Mouse (Mus musculus) erythroblast, embryonic 14.5 days (primary cell): Measurements from ENCODE around the gene Gdpgp1. TPM values are rescaled to one million over a fixed set of nuclear protein-coding genes. Genes with fewer than 3 reads are reported as not detected.
A peak's percentile ranks its signal among the peaks of the same experiment; 100 is the strongest.

ENCODE experiments used
- H3K27me3 ChIP-seq: 2 replicates; pipeline ENCODE4 v1.6.1; 2012; ENCODE audit warnings: inconsistent platforms; ENCODE audit not compliant: control insufficient read depth
- H3K36me3 ChIP-seq: 2 replicates; pipeline ENCODE4 v1.6.1; 2012; ENCODE audit warnings: mild to moderate bottlenecking, inconsistent platforms; ENCODE audit not compliant: control insufficient read depth
- H3K4me1 ChIP-seq: 2 replicates; pipeline ENCODE4 v1.6.1; 2012; ENCODE audit warnings: inconsistent platforms; ENCODE audit not compliant: control insufficient read depth
- H3K4me3 ChIP-seq: replicated peaks from 2 replicates; pipeline ENCODE3; 2012; ENCODE audit warnings: moderate library complexity, mild to moderate bottlenecking, inconsistent platforms
- H3K9me3 ChIP-seq: 2 replicates; pipeline ENCODE4 v1.6.1; 2012; ENCODE audit warnings: low read length, inconsistent platforms, mixed read lengths; ENCODE audit not compliant: control insufficient read depth
- GATA1 ChIP-seq: IDR thresholded peaks from 2 replicates; pipeline ENCODE4 v1.6.1; 2012; ENCODE audit warnings: low read length, inconsistent platforms, mixed read lengths
- TAL1 ChIP-seq: IDR thresholded peaks from 3 replicates; pipeline ENCODE4 v1.6.1; 2012; ENCODE audit warnings: low read length, inconsistent platforms, mixed read lengths
- polyA plus RNA-seq: library from polyadenylated mRNA; stranded (reverse); fragments of >175 nt; gene quantifications from 2 replicates; pipeline ENCODE4 v1.2.3, GENCODE M21; 2012

The Gdpgp1 gene
- polyA plus RNA-seq, 1 experiment: 0.06 TPM

- Histone ChIP-seq H3K9me3 (no peaks in the 10 kb centered on the region), H3K4me3 (no peak overlapping the region), H3K36me3 (no peaks in the 10 kb centered on the region), H3K27me3 (peaks cover 10% of the 10 kb centered on the region), H3K4me1 (peaks cover 47% of the 10 kb centered on the region)
- TF ChIP-seq TAL1 (no peak), GATA1 (no peak)
Observed at GRCm38 (mm10) chr7:80255981-80256380, 23.3 kb downstream of the Gdpgp1 start.

GRCm38 (mm10) chr7:80257706-80258105, 25.0 kb downstream of the Gdpgp1 start:
- Histone ChIP-seq H3K36me3 (peaks cover 3% of the 10 kb centered on the region), H3K4me3 (no peak overlapping the region), H3K9me3 (no peaks in the 10 kb centered on the region; the same call in 1 of the 2 replicates), H3K27me3 (peaks cover 10% of the 10 kb centered on the region), H3K4me1 (peaks cover 51% of the 10 kb centered on the region)
- TF ChIP-seq GATA1 (no peak), TAL1 (no peak)

DNA sequence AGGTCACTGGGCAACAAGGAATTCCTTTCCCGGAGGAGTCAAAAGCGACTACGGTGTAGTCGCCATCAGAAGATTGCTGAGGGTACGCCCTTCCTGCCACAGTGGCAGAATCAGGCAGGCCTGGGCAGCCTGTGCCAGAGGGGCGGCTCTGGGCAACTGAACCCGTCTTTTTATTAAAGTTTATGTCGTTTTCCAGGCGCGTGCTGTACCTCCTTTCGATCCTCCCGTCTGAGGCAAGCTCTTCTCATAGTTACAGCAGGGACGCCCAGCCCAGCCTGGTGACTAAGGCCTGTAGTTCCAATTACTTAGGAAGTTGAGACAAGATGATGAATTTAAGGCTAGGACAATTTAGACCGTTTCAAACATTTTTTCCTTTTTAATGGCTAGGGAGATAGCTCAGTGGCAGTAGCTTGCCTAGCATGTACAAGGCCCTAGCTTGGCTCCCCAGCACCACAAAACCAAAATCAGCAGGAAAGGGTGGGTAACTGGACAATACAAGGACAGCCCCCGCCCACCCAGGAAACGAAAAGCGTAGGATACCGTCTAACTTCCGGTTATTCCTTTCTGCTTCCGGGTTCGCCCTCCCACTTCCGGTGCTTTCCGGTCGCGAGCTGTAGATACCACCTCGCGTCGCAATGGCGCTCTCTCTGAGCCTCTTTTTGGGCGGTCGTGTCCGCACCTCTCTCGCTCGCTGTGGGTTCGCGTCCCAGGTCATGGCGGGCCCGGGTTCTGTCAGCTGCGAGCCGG, 28.1 kb downstream of the Gdpgp1 start, which contains the start of gene Ngrn:
TSS of gene Ngrn (plus strand) at position 591 of the 747 bp plus-strand sequence.
- Histone ChIP-seq H3K27me3 (peaks cover 6% of the 10 kb centered on the region; the same call in 1 of the 2 replicates), H3K36me3 (peaks cover 22% of the 10 kb centered on the region), H3K9me3 (no peaks in the 10 kb centered on the region; the same call in 1 of the 2 replicates), H3K4me3 (peak within 1 kb of the TSS; percentile 94), H3K4me1 (peaks cover 48% of the 10 kb centered on the region)
- TF ChIP-seq GATA1 (no peak), TAL1 (no peak)

DNA sequence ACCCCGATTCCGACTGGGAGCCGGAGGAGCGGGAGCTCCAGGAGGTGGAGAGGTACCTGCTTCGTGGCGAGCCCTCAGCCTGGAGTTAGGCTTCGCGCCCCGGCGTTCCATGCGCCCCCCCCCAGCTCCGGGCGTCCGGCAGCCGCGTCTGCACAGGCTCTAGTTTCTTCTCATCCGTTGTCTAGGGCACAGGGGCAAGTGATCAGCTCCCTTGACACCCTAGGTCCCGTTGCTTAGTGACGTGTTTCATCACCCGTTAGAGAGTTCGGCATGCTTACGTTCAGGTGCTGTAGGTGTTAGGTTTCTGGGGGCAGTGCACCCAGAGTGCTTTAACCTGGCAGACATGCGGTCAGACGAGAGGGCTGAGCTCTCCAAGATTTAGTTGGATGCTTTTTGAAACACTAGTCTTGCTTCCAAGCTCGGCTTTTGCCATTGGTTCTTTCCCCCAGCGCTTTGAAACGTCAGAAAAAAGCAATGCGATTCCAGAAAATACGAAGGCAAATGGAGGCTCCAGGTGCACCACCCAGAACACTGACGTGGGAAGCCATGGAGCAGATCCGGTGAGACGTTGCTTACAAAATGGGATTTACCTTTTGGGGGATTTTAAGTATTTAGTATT, 28.8 kb downstream of the Gdpgp1 start:
- Histone ChIP-seq H3K27me3 (peaks cover 6% of the 10 kb centered on the region; the same call in 1 of the 2 replicates), H3K9me3 (no peaks in the 10 kb centered on the region; the same call in 1 of the 2 replicates), H3K4me3 (peak overlapping the region; percentile 94), H3K4me1 (peaks cover 48% of the 10 kb centered on the region), H3K36me3 (peaks cover 29% of the 10 kb centered on the region)
- TF ChIP-seq GATA1 (no peak), TAL1 (no peak)

GRCm38 (mm10) chr7:80264606-80265005, 31.9 kb downstream of the Gdpgp1 start:
- Histone ChIP-seq H3K27me3 (0 out of 2 replicates have a peak, but pooled peaks cover 4% of the 10 kb centered on the region), H3K9me3 (no peaks in the 10 kb centered on the region; the same call in 1 of the 2 replicates), H3K4me3 (no peak overlapping the region), H3K4me1 (peaks cover 50% of the 10 kb centered on the region), H3K36me3 (peaks cover 43% of the 10 kb centered on the region)
- TF ChIP-seq TAL1 (no peak), GATA1 (no peak)

GRCm38 (mm10) chr7:80267764-80268163, 35.1 kb downstream of the Gdpgp1 start:
- Histone ChIP-seq H3K4me3 (no peak overlapping the region), H3K9me3 (no peaks in the 10 kb centered on the region), H3K36me3 (peaks cover 49% of the 10 kb centered on the region), H3K27me3 (no peaks in the 10 kb centered on the region), H3K4me1 (peaks cover 47% of the 10 kb centered on the region)
- no peak for TF ChIP-seq TAL1
- no peak for TF ChIP-seq GATA1

GRCm38 (mm10) chr7:80268897-80269750, 36.5 kb downstream of the Gdpgp1 start, which contains the start of gene Vps33b:
Gene Vps33b (plus strand): TSS chr7:80269649.
- peaks cover 60% of the 10 kb centered on the region for H3K36me3 ChIP-seq
- H3K27me3 ChIP-seq: no peaks in the 10 kb centered on the region
- peaks cover 46% of the 10 kb centered on the region for H3K4me1 ChIP-seq
- H3K9me3 ChIP-seq: no peaks in the 10 kb centered on the region
- H3K4me3 ChIP-seq: peak within 1 kb of the TSS; percentile 82
- no peak for TF ChIP-seq TAL1
- no peak for TF ChIP-seq GATA1

DNA sequence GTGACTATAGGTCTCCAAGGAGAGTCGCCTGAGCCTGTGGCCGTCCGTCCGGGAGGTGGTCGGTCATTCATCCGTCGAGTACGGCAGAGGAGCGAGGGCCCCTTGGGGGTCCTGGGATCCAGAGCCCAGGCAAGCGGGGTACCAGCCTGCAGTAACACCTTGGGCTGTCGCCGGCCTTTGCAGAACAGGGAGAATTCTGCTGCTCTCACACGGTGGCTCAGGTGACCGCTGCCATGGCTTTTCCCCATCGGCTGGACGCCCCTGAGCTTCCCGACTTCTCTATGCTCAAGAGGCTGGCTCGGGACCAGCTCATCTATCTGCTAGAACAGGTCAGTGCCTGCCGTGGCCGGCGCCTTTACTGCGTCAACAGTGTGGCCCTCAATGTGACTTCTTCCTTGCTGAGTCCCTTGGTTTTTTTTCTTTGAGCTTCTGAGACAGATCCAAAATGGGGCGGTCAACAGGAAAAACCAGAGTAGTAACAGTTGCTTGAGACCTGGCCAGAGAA, 37.1 kb downstream of the Gdpgp1 start:
- H3K4me1 ChIP-seq: peaks cover 40% of the 10 kb centered on the region
- peak overlapping the region; percentile 82 for H3K4me3 ChIP-seq
- no peak for TF ChIP-seq TAL1
- no peak for TF ChIP-seq GATA1
- H3K36me3 ChIP-seq: peaks cover 60% of the 10 kb centered on the region
- H3K9me3 ChIP-seq: no peaks in the 10 kb centered on the region; the same call in 1 of the 2 replicates
- no peaks in the 10 kb centered on the region for H3K27me3 ChIP-seq
